Mouse (Mus musculus) E14TG2a.4 (cell line): ENCODE data around the gene Igsf21.

ENCODE experiments used
- CTCF ChIP-seq: conservative IDR thresholded peaks from 2 replicates; pipeline ENCODE4 v1.5.1; 2014; ENCODE audit warnings: low read length
- NANOG ChIP-seq: IDR thresholded peaks from 2 replicates; pipeline ENCODE4 v1.6.1; 2014; ENCODE audit warnings: borderline replicate concordance, low read length, mixed read lengths
- POU5F1 ChIP-seq: IDR thresholded peaks from 2 replicates; pipeline ENCODE4 v1.6.1; 2014; ENCODE audit warnings: low read length, borderline replicate concordance

DNA sequence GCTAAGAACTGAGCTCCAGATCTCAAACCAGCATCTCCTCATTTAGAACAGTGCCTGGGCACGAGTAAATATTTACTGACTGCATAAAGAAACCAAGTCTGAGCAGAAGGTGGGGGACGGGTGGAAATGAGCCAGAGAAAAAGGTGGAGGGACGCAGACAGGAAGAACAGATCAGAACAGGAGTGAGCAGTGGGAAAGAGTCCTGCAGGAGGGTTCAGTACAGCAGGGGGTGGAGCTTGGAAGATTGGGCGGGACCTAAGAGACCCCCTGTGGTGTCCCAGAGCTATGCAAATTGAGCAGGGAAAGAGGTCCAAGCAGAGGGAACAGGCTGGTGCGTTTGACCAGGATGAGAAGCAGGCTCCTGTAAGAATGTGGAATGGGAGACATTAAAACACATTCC is 241.7 kb downstream of the Igsf21 start:
- TF ChIP-seq CTCF (no peak), POU5F1 (no peak), NANOG (no peak)
